Mouse (Mus musculus) liver, adult 2 months (tissue): ENCODE measurements around the gene Ehhadh.

ENCODE experiments used
- CTCF ChIP-seq: fragments of 200-500 bp; IDR thresholded peaks from 2 replicates; pipeline ENCODE4 v1.5.1; 2011; ENCODE audit warnings: low read depth, low read length, control low read depth
- POLR2A ChIP-seq: fragments of 200-500 bp; IDR thresholded peaks from 2 replicates; pipeline ENCODE4 v1.6.1; 2011; ENCODE audit warnings: low read length, control low read depth; ENCODE audit not compliant: insufficient read depth; ENCODE audit errors: extremely low read depth

DNA sequence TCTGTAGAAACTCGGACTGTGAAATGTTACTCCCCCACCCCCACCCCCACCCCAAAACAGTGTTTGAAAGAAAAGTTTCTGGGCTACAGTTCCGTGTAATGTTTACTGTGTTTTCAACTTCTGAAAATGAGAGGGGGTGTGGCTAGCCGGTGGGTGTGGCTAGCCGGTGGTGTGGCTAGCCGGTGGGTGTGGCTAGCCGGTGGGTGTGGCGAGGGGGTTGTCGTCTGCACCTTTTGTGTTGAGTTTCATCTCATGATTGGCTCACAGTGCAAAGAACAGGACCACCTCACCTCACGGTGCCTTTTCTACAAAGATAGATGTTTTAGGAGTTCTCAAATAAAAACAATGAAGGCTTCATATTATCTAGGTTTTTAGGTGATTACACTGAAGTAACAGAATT is 30.5 kb upstream of the Ehhadh start:
- no peak for TF ChIP-seq POLR2A
- no peak for TF ChIP-seq CTCF
